Mouse (Mus musculus) left cerebral cortex, postnatal 4 days (tissue): ENCODE data around the gene Defb6. TPM values are rescaled to one million over a fixed set of nuclear protein-coding genes. Genes with fewer than 3 reads are reported as not detected.

Source experiments
- DNase-seq: peaks from one replicate; pipeline ENCODE4 v3.0.0-alpha.2; 2022
- intact Hi-C: fragments of 180-260 bp; cut with DNase I; formaldehyde crosslinking; loops from one replicate; pipeline ENCODE4 v1.15.1; 2025
- total RNA-seq, 2 experiments: library from RNA; stranded (reverse); gene quantifications; 2 replicates each; pipeline ENCODE4 v1.2.3; 2021

The Defb6 gene
- not detected for total RNA-seq

GRCm38 (mm10) chr8:19225161-19225560, at the start of gene Defb6:
Gene Defb6 (plus strand): TSS chr8:19225478.
- no peak for DNase-seq
- intact Hi-C loops: no loop called here

GRCm38 (mm10) chr8:19238101-19238500, 12.8 kb downstream of the Defb6 start:
- DNase-seq: no peak
- intact Hi-C loops: no loop called here

GRCm38 (mm10) chr8:19239616-19240015, 14.3 kb downstream of the Defb6 start, which contains the start of gene Defb46:
Gene Defb46 (plus strand): TSS chr8:19239916.
- intact Hi-C loops: no loop called here
- no peak for DNase-seq

GRCm38 (mm10) chr8:19247280-19247679, 22.0 kb downstream of the Defb6 start, which contains the start of gene Defb5:
Gene Defb5 (plus strand): TSS chr8:19247580.
- intact Hi-C loops: no loop called here

GRCm38 (mm10) chr8:19258136-19258535, 32.9 kb downstream of the Defb6 start:
- intact Hi-C loops: no loop called here
- DNase-seq: no peak

More at GRCm38 (mm10) chr8:19247280-19247679, 22.0 kb downstream of the Defb6 start, which contains the start of gene Defb5:
- no peak for DNase-seq

GRCm38 (mm10) chr8:19259667-19260066, 34.4 kb downstream of the Defb6 start:
- intact Hi-C loops: no loop called here
- no peak for DNase-seq

Other genes with a start within 250 kb of the Defb6 start
- not detected for gene Defb40, start 247.2 kb upstream of the Defb6 start, total RNA-seq
- not detected for gene Defb37, start 234.4 kb upstream of the Defb6 start, total RNA-seq
- not detected for gene Defb38, start 198.9 kb upstream of the Defb6 start, total RNA-seq
- gene Defb39, start 160.7 kb upstream of the Defb6 start, total RNA-seq: not detected
- not detected for gene Defb12, start 110.6 kb upstream of the Defb6 start, total RNA-seq
- gene Defb34, start 101.7 kb upstream of the Defb6 start, total RNA-seq: not detected
- gene Gm45826, start 84.7 kb upstream of the Defb6 start, total RNA-seq: not detected
- gene Defb14, start 31.1 kb upstream of the Defb6 start, total RNA-seq: not detected
- not detected for gene Defb4, start 26.8 kb upstream of the Defb6 start, total RNA-seq
- gene Defb46, start 14.4 kb downstream of the Defb6 start, total RNA-seq: not detected
- gene Defb5, start 22.1 kb downstream of the Defb6 start, total RNA-seq: not detected
- gene Defb3, start 67.9 kb downstream of the Defb6 start, total RNA-seq: not detected
- not detected for gene Defb8, start 222.1 kb downstream of the Defb6 start, total RNA-seq